Mouse (Mus musculus): ENCODE data around the gene Litaf.
A peak's percentile ranks its signal among the peaks of the same experiment; 100 is the strongest.
"Not testable (repeated sequence)": the region's sequence is repeated elsewhere in the genome, so short reads cannot be mapped to it uniquely, and the experiment has no call there.

The Litaf gene

GRCm38 (mm10) chr16:10958307-10958706 lies 107.7 kb downstream of the Litaf start:
- not testable (repeated sequence) for ATAC-seq (ENCODE audit: low TSS enrichment)

GRCm38 (mm10) chr16:10957794-10958193 lies 108.2 kb downstream of the Litaf start:
- ATAC-seq (ENCODE audit: low TSS enrichment), result no peak

- peak; percentile 81 for ATAC-seq (ENCODE audit: low TSS enrichment)
These were observed 108.8 kb downstream of the Litaf start for GRCm38 (mm10) chr16:10956938-10957685.

DNA sequence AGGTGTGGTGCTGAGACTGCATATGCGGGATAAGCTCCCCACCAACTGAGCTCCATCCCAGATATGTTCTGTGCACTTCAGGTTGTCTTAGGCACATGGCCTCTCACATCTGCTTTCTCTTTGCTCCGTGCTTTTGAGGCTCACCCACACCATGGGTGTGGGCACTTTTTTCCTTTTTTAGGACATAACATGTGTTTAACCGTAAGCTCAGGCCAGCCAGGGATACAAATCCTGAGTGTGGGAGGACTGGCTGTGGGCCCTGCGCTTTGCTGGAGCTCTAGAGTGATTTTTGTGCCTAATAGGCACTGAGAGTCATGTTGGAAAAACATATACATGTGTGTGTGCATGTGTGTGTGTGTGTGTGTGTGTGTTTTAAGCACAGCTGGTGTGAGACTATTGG lies 110.9 kb downstream of the Litaf start:
- ATAC-seq (ENCODE audit: low TSS enrichment), result peak; percentile 68

GRCm38 (mm10) chr16:10952881-10953280 lies 113.1 kb downstream of the Litaf start:
- no peak for ATAC-seq (ENCODE audit: low TSS enrichment)

DNA sequence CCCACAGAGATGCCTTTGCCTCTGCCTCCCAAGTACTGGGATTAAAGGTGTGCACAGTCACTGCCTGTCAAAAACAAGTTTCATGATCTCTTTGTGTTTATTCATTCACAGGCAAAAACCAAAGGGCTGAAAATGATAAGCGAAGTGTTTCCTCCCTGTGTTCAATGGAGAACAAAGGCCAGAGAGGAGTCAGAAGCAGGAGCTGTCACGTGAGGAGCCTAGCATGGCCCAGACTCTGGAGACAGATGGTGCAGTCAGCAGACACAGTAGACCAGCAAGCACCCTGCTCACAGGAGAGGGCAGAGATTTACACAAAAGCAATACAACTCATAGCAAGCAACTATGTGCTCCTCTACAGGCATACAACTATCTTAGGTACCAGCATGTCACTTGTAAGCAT lies 113.9 kb downstream of the Litaf start:
- ATAC-seq (ENCODE audit: low TSS enrichment), result no peak

GRCm38 (mm10) chr16:10951581-10951980 lies 114.4 kb downstream of the Litaf start:
- no peak for ATAC-seq (ENCODE audit: low TSS enrichment)

- no peak for ATAC-seq (ENCODE audit: low TSS enrichment)
These were observed 115.4 kb downstream of the Litaf start for GRCm38 (mm10) chr16:10950539-10950938.

DNA sequence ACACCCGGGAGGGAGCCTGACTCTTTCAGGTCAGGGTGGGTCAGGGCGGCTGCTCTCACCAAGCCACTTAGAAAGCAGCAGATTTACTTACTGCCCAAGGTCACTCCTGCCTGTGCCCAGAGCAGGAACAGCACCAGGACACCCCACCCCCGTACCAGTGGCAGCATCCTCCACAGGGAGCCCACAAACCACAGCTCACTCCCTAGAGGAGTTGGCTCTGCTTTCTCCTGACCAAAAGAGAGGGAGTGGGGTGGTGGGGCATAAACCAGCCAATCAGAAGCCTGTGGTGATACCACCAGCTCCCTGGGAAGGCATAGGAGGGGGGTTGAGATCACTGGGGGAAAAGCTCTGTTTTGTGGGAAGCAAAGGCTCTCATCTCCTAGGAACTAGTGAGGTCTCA lies 118.2 kb downstream of the Litaf start:
- no peak for ATAC-seq (ENCODE audit: low TSS enrichment)

GRCm38 (mm10) chr16:10945381-10946127 lies 120.4 kb downstream of the Litaf start:
- ATAC-seq (ENCODE audit: low TSS enrichment), result no peak

DNA sequence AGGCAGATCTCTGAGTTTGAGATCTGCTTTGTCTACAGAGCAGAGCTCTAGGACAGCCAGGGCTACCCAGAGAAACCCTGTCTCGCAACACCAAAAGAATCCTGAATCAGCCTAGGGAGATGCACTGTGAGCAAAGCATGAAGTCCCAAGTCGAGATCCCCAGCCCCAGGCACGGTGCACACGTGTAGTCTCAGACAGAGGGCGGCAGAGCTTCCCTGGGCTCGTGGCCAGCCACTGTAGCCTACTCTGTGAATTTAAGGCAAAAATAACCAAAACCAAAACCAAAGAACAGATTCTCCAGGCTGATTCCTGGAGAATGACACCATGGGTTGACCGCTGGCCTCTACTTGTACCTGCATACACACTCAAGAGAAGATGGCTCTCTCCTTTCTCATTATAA lies 121.4 kb downstream of the Litaf start:
- ATAC-seq (ENCODE audit: low TSS enrichment), result peak; percentile 73; the same call in 1 of the 2 replicates

DNA sequence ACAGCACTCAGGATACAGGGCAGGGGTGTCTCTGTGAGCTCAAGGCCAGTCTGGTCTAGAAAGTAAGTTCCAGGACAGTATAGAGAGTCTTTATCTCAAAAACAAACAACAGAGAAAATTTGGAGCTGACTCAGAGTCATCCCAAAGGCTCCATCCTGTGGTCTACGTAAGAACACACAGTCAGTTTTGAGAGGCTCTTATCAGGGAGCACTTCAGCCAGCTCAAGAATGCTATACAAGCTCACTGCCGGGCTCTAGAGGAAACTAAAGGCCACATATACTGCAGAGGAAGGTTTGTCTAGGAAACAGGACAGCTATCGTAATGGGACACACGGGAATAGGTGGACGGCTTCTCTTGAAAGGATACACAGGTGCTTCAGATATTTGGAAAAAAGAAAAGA lies 122.7 kb downstream of the Litaf start:
- ATAC-seq (ENCODE audit: low TSS enrichment), result no peak

DNA sequence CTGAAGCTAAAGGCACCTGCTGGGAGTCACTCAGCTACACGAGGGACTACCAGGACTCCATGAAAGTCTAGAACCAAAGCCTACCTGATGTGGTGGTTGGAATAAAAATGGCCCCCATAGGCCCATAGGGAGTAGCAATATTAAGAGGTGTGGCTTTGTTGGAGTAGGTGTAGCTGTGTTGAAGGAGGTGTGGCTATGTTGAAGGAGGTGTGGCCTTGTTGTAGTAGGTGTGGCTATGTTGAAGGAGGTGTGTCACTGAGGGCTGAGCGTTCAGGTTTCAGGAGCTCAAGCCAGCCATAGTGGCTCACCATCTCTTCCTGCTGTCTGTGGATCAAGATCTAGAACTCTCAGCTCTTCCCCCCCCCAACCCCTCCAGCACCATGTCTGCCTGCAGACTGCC lies 125.3 kb downstream of the Litaf start:
- no peak for ATAC-seq (ENCODE audit: low TSS enrichment)

GRCm38 (mm10) chr16:10939932-10940331 lies 126.0 kb downstream of the Litaf start:
- no peak for ATAC-seq (ENCODE audit: low TSS enrichment)

GRCm38 (mm10) chr16:10937497-10937896 lies 128.5 kb downstream of the Litaf start:
- no peak for ATAC-seq (ENCODE audit: low TSS enrichment)

- no peak for ATAC-seq (ENCODE audit: low TSS enrichment)
These were observed 129.1 kb downstream of the Litaf start for GRCm38 (mm10) chr16:10936700-10937319.

DNA sequence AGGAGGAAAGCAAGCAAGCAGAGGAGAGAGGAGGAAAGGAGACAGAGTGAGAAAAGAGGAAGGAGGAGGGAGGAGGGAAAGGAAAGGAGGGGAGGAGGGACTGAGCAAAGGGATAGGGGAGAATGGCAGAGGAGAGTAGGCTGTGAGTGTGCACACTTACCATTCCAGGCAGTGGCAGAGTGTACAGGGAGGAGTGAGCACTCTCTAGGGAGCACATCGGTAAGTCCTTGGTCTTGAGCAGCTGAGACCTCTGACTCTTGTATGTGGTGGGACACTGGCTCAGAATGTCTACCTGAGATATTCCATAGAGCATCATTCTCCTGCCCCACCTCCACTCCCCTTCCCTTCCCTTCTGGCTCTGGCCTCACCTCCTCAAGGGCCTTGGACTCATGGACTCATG lies 131.9 kb downstream of the Litaf start:
- no peak for ATAC-seq (ENCODE audit: low TSS enrichment)

DNA sequence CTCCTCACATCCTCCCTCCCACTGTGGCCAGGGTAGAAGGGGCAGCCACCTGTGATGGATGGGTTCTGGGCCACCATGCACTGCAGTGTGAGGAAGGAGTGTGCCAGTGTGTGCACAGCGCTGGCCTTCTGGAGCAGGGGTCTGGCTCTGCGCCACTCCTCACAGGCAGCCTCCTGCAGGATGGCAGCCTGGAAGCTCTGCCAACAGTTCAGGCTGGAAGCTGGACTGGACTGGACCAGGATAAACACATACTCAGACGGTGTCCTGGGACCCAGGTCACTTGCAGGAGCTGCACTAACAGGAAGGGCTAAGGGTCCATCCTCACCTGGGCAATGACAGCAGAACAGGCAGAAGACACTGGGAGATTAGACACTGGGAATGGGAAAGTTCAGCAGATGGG lies 132.6 kb downstream of the Litaf start:
- no peak for ATAC-seq (ENCODE audit: low TSS enrichment)

- ATAC-seq (ENCODE audit: low TSS enrichment), result no peak
These were observed 138.9 kb downstream of the Litaf start for GRCm38 (mm10) chr16:10927026-10927425.

DNA sequence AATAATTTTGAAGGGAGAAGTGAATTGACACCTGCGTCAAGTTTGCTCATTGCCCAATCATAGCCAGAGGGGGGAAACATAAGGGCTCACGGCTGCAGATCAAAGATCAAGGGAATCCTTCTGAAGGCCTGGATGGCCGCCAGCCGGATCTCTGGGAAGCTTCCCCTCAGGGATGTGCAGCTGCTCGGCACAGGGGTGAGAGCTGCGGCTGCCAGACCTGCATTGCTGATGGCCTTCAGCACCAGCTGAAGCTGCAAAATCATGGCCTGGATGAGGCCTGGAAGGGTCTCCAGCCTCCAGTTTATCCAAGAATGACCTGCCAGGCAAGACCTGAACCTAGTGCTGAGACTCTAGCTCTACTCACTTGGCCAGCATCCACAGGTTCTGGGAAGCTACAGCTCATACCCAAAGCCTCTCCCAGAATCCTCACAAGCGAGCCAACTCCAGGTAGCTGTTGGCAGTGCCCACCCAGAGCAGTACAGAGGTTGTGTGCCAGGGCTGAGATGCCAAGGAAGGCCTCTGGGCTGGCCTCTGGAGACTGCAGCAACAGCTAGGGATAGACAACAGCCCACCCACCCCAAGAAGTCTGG lies 140.3 kb downstream of the Litaf start:
- no peak for ATAC-seq (ENCODE audit: low TSS enrichment)

- ATAC-seq (ENCODE audit: low TSS enrichment), result no peak
These were observed 142.4 kb downstream of the Litaf start for GRCm38 (mm10) chr16:10923561-10923960.

GRCm38 (mm10) chr16:10919856-10920255 lies 146.1 kb downstream of the Litaf start:
- ATAC-seq (ENCODE audit: low TSS enrichment), result no peak
